Mouse (Mus musculus): ENCODE results near the gene Opn3.

DNA sequence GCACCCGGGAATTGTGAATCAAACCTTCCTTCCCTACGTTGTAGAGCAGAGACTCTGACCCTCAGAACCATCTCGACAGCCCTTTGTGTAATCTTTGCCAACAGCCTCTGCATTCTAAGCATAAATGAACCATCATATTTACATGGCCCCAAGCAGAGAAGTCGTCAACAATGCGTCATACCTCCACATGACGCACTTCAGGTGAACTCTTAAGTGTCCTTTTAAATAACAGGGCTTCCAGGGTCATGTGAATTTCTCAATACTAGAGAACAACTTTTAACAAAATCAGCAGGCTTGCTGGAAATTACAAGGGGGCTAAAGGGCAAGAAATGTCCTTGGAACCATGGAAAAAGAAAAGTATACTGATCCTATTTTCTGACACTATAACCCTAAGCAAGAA is 68.9 kb downstream of the Opn3 start:
- TF ChIP-seq CTCF (IDR thresholded peaks at IDR 0.05; ENCODE audit: low read depth, low read length) (no peak), POLR2A (IDR thresholded peaks at IDR 0.05; ENCODE audit: borderline replicate concordance, low read depth, low read length) (no peak)

Measured in bone marrow macrophage, adult 2 months (primary cell).